Mouse (Mus musculus) myocyte (in vitro differentiated cells): ENCODE measurements around the gene Gpx6.

ENCODE experiments used
- CEBPB ChIP-seq: IDR thresholded peaks from 2 replicates; pipeline ENCODE4 v1.6.1; 2011; ENCODE audit warnings: mild to moderate bottlenecking, moderate library complexity; ENCODE audit not compliant: poor library complexity, insufficient read depth, severe bottlenecking
- E2F4 ChIP-seq: IDR thresholded peaks from one replicate; pipeline ENCODE4 v1.6.1; 2011; ENCODE audit warnings: mild to moderate bottlenecking, control low read depth, moderate library complexity; ENCODE audit not compliant: insufficient read depth
- MAX ChIP-seq: IDR thresholded peaks from one replicate; pipeline ENCODE4 v1.6.1; 2011; ENCODE audit warnings: low read depth, mild to moderate bottlenecking, control low read depth
- MYOD1 ChIP-seq, 3 experiments: IDR thresholded peaks; one replicate each; pipeline ENCODE4 v1.6.1; 2011; ENCODE audit warnings: control low read depth in 2 of 3, low read depth in 2 of 3, mild to moderate bottlenecking in 2 of 3, moderate library complexity in 1 of 3; ENCODE audit not compliant: insufficient read length in 2 of 3, control insufficient read depth in 1 of 3
- MYOG ChIP-seq, 3 experiments: IDR thresholded peaks; one replicate each; pipeline ENCODE4 v1.6.1; 2011; ENCODE audit warnings: control low read depth in 2 of 3, low read depth in 2 of 3, mild to moderate bottlenecking in 2 of 3; ENCODE audit not compliant: insufficient read length in 2 of 3, control insufficient read depth in 1 of 3, insufficient read depth in 1 of 3
- POLR2A ChIP-seq: IDR thresholded peaks from one replicate; pipeline ENCODE4 v1.6.1; 2011; ENCODE audit warnings: low read depth, mild to moderate bottlenecking, control low read depth, moderate library complexity; ENCODE audit not compliant: insufficient read length
- POLR2AphosphoS2 ChIP-seq: IDR thresholded peaks from one replicate; pipeline ENCODE4 v1.6.1; 2011; ENCODE audit warnings: low read depth, control low read depth; ENCODE audit not compliant: insufficient read length
- REST ChIP-seq: IDR thresholded peaks from one replicate; pipeline ENCODE4 v1.6.1; 2011; ENCODE audit warnings: mild to moderate bottlenecking, control low read depth, moderate library complexity; ENCODE audit not compliant: insufficient read depth, insufficient read length
- SRF ChIP-seq: IDR thresholded peaks from one replicate; pipeline ENCODE4 v1.6.1; 2011; ENCODE audit warnings: low read depth; ENCODE audit not compliant: control insufficient read depth, insufficient read length
- TCF12 ChIP-seq: IDR thresholded peaks from one replicate; pipeline ENCODE4 v1.6.1; 2011; ENCODE audit warnings: mild to moderate bottlenecking, control low read depth; ENCODE audit not compliant: poor library complexity, insufficient read depth, severe bottlenecking
- TCF3 ChIP-seq: IDR thresholded peaks from one replicate; pipeline ENCODE4 v1.6.1; 2011; ENCODE audit warnings: low read depth, control low read depth; ENCODE audit not compliant: insufficient read length
- USF1 ChIP-seq: IDR thresholded peaks from one replicate; pipeline ENCODE4 v1.6.1; 2011; ENCODE audit warnings: low read depth, mild to moderate bottlenecking, control low read depth, moderate library complexity

DNA sequence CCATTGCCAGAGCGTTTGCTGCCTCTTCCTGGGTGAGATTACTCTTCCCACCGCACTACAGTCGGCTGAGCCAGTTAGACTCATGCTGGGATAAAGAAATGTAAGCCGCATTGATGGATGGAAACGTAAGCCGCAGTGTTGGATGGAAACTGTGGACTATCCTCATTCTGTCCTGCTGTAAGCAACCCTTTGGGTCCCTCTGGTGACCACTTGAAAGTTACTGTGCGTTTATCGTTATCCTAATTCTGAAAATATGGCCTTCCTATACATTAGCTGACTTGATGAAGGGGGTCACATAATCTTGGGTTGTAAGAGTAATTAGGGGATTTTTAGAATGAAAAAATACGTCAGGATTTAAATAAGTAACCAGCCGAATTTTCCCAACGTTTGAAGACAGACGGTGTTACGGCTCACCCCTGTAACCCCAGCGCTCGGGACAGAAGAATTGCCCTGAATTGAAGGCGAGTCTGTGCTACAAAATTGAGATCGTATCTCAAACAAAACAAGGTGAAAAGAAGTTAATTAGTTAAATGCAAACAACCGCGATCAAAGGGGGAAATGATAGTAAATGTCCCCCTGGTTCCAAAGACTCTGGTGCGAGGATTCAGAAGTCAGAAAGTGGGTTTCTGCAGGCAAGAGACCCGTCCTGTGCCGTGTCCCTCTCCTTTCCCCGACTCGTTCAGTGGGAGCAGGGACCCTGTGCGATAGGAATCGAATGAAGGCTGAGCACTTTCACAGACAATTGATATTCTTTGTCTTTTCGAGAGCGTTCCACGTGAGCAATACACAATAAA lies 36.7 kb upstream of the Gpx6 start:
- TF ChIP-seq MAX (no peak), SRF (no peak), MYOD1 (IDR thresholded peaks at IDR 0.05; ENCODE audit: control insufficient read depth in 1 of 3, insufficient read length in 2 of 3, low read depth in 2 of 3) (no peak), POLR2A (no peak), USF1 (no peak), TCF3 (no peak), MYOG (IDR thresholded peaks at IDR 0.05; ENCODE audit: control insufficient read depth in 1 of 3, insufficient read depth in 1 of 3, insufficient read length in 2 of 3, low read depth in 2 of 3) (no peak), TCF12 (no peak), CEBPB (no peak), REST (no peak), E2F4 (no peak), POLR2AphosphoS2 (no peak)
